Mouse (Mus musculus) brain, embryonic 14.5 days (tissue): ENCODE data around the gene Stoml2. TPM values are rescaled to one million over a fixed set of nuclear protein-coding genes. Genes with fewer than 3 reads are reported as not detected.
"Not testable (repeated sequence)": the region's sequence is repeated elsewhere in the genome, so short reads cannot be mapped to it uniquely, and the experiment has no call there.

Experiments used
- DNase-seq: peaks from one replicate; pipeline ENCODE4 v3.0.0-alpha.2; 2011; ENCODE audit warnings: low read depth
- CTCF ChIP-seq: fragments of 200-500 bp; IDR thresholded peaks from 2 replicates; pipeline ENCODE4 v1.5.1; 2012; ENCODE audit warnings: inconsistent platforms, mild to moderate bottlenecking, moderate library complexity, borderline replicate concordance; ENCODE audit not compliant: insufficient read depth, insufficient read length; ENCODE audit errors: extremely low read depth
- POLR2A ChIP-seq: fragments of 200-500 bp; IDR thresholded peaks from 2 replicates; pipeline ENCODE4 v1.6.1; 2012; ENCODE audit warnings: mild to moderate bottlenecking, inconsistent platforms, borderline replicate concordance; ENCODE audit not compliant: poor library complexity, insufficient read depth, insufficient read length, severe bottlenecking; ENCODE audit errors: extremely low read depth
- polyA plus RNA-seq: library from polyadenylated mRNA; depleted of rRNA; stranded (reverse); fragments of >200 nt; gene quantifications from 2 replicates; pipeline ENCODE4 v1.2.3, GENCODE M21; 2012; rRNA removed

Stoml2 gene
- polyA plus RNA-seq, 1 experiment, result 106 TPM

DNA sequence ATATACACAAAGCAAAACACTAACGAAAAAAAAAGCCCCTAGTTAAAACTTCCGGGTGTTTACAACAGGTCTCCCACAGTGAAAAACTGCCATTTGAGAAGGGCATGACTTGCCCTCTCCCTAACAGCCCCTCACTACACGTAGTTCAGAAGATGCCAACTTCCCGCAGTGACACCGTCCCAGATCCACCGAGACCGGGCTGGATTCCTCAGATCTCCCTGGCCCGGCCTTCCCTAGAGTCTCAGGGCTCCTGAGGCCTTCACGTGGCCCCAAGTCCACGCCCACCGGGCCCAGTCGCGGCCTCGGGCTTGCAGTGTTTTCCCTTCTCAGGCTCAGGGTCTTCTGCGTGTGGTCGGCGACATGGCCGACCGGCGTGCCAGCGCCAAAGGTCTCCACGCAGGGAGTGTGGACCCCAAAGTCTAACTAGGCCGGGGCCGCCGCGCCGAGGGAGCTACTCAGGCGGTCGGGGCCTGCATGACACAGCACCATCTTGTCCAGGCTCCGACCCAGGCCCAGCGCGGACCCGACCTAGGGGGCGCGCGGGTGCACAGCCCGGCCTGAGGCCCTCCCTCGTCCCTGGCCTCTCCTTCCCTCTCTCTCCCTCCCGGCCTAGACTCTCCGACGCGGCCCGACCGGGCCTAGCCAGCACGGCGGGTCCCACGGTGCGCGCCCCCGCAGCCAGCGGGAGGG, 31.9 kb downstream of the Stoml2 start:
- DNase-seq, result peak; percentile 85
- 0 out of 2 replicates have a peak, but pooled peaks have one; percentile 14 for TF ChIP-seq CTCF
- TF ChIP-seq POLR2A, result no peak

- TF ChIP-seq POLR2A (no peak), CTCF (no peak)
- DNase-seq, result no peak
These were observed 33.5 kb downstream of the Stoml2 start for GRCm38 (mm10) chr4:42998022-42998421.

- no peak for DNase-seq
- TF ChIP-seq POLR2A (no peak), CTCF (no peak)
These were observed 43.2 kb downstream of the Stoml2 start for GRCm38 (mm10) chr4:42988296-42988695.

GRCm38 (mm10) chr4:42980467-42980866, 51.0 kb downstream of the Stoml2 start:
- not testable (repeated sequence) for DNase-seq

- DNase-seq, result no peak
- no peak for TF ChIP-seq POLR2A
- no peak; the same call in 1 of the 2 replicates for TF ChIP-seq CTCF
These were observed 53.4 kb downstream of the Stoml2 start for GRCm38 (mm10) chr4:42978062-42978461.

Other genes starting within 250 kb of the Stoml2 start
- gene Fam205a1, start 177.8 kb downstream of the Stoml2 start, polyA plus RNA-seq, result 0.03 TPM in 1 of 2 replicates, not detected in the other
- gene Gm12394, start 174.9 kb downstream of the Stoml2 start, polyA plus RNA-seq, result 0.01 and 0.05 TPM in 2 replicates
- not detected in 2 replicates for gene Fam205c, start 157.5 kb downstream of the Stoml2 start, polyA plus RNA-seq
- 42.3 and 58.2 TPM in 2 replicates for gene Phf24, start 115.0 kb downstream of the Stoml2 start, polyA plus RNA-seq
- 72.1 and 101 TPM in 2 replicates for gene Dnajb5, start 81.9 kb downstream of the Stoml2 start, polyA plus RNA-seq
- not detected in 2 replicates for gene 1700022I11Rik, start 62.1 kb downstream of the Stoml2 start, polyA plus RNA-seq
- 203 and 264 TPM in 2 replicates for gene Vcp, start 31.2 kb downstream of the Stoml2 start, polyA plus RNA-seq
- 26.9 and 44.7 TPM in 2 replicates for gene Fancg, start 21.2 kb downstream of the Stoml2 start, polyA plus RNA-seq
- gene Pigo, start 5.9 kb downstream of the Stoml2 start, polyA plus RNA-seq, result 34.1 and 34.9 TPM in 2 replicates
- 38.3 and 51.3 TPM in 2 replicates for gene Fam214b, start 14.5 kb upstream of the Stoml2 start, polyA plus RNA-seq
- gene Unc13b, start 27.2 kb upstream of the Stoml2 start, polyA plus RNA-seq, result 51.3 and 65.5 TPM in 2 replicates
- 0.63 and 0.88 TPM in 2 replicates for gene Atp8b5, start 235.4 kb upstream of the Stoml2 start, polyA plus RNA-seq